Mouse (Mus musculus): Measurements from ENCODE around the gene Vgf. TPM values are rescaled to one million over a fixed set of nuclear protein-coding genes. Genes with fewer than 3 reads are reported as not detected.

The Vgf gene
- polyA plus RNA-seq, 1 experiment = 0.99 TPM

DNA sequence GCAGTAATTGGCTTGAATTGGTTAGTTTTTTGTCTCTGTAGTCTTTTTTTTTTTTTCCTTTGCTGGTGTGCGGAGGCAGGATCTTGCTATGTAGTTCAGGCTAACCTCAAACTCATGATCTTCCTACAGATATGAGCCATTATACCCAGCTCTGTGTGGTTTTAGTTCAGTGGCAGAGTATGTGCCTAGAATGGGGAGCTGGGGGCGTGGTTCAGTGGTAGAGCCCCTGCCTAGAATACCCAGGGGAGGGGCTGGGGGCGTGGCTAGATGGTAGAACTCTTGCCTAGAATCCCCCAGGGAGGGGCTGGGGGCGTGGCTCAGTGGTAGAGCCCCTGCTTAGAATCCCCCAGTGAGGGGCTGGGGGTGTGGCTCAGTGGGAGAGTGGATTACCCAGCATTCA, 42.5 kb downstream of the Vgf start:
- Histone ChIP-seq H3K27ac (ENCODE audit: insufficient read depth, low read depth, low read length) (no peak overlapping the region), H3K4me3 (ENCODE audit: low read depth, low read length) (no peak overlapping the region), H3K27me3 (ENCODE audit: control insufficient read depth, insufficient read depth, low read length) (no peaks in the 10 kb centered on the region), H3K4me1 (ENCODE audit: control insufficient read depth, insufficient read depth, insufficient read length, low read length) (peaks cover 11% of the 10 kb centered on the region), H3K36me3 (ENCODE audit: control insufficient read depth, insufficient read depth, low read length) (no peaks in the 10 kb centered on the region)
- WGBS = 74% methylated on average over 4 of the region's 4 CpGs
- TF ChIP-seq CTCF (IDR thresholded peaks at IDR 0.05; ENCODE audit: extremely low read depth, insufficient read length, insufficient replicate concordance, low read depth, low read length) (no peak), POLR2A (IDR thresholded peaks at IDR 0.05; ENCODE audit: low read depth, low read length) (no peak)

DNA sequence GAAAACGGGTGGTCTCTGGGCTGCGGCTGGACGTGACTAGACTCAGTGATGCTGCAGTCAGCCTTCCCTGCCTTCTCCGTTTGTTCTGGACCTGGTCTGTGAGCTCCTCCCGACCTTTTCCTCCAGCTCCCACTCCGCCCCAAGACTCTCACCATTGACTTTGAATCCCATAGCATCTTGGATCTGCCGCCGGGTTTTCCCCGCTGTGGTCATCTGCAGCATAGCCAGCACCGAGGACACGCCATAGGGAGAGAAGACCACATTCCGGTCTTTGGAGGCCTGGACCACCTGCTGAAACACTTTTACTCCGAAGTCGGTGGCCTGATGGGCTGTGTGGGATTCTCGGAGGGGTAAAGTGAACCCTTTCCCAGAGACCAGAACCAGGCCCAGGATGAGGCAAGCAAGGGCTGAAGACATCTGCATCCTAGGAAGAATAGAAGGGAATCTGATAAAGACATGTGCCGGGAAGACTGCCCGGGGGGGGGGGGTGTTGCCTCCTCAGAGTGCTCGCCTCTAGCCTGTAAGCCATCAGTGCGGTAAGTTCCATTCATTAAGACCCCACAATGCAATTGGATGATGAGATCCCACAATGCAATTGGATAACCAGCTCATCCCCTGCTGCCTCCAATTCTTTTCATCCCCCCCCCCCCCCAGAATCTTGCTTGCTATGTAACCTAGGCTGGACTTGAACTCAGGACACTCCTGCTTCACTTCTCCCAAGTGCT, 44.9 kb downstream of the Vgf start:
- WGBS = 83% methylated on average over 19 of the region's 19 CpGs

DNA sequence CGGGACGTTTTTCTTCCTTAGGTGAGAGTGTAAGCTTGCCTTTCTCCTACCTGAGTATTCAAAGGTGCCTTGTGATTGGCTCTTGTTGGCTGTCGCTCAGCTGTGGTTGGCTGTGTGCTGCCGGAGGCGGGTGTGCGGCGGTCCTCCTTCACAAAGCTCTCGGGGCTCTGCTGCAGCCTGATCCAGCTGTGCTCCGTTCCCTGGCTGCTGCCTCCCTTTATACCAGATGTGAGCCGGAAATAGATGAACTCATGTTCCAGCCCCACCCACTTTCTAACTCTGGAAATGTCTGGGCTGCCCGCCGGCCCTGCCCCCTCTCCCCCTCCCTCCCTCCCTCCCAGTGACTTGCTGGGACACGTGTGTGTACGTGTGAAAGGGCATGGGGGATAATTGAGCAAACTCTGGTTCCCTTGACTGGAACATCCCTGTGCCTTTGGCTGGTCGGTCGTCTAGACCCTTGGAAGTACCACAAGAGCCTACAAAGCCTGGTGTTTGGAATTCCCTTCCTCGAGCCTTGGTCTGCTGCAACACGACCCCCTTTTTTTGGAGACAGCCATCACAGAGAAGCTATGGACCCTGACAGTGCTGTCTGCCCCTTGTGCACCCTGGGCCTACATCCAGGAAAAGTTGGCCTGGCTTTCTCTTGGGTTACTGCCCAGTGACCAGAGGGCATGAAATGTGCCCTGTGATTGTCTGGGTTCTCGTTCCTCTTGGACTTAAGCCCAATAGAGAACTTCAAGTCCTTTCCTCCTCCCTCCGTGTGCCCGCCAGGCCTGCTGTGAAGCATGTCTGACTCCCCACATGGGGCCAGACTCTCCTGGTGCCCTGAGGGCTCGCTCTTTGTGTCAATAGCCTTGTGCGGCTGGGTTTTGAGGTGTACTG, 46.1 kb downstream of the Vgf start, which contains the start of gene Serpine1:
TSS of gene Serpine1 (minus strand) at position 190 of the 882 bp plus-strand sequence.
- Histone ChIP-seq H3K36me3 (ENCODE audit: control insufficient read depth, insufficient read depth, low read length) (no peaks in the 10 kb centered on the region), H3K27me3 (ENCODE audit: control insufficient read depth, insufficient read depth, low read length) (no peaks in the 10 kb centered on the region), H3K27ac (ENCODE audit: insufficient read depth, low read depth, low read length) (peak within 1 kb of the TSS; percentile 54; the same call in 1 of the 2 replicates), H3K4me3 (ENCODE audit: low read depth, low read length) (peak within 1 kb of the TSS; percentile 28), H3K4me1 (ENCODE audit: control insufficient read depth, insufficient read depth, insufficient read length, low read length) (peaks cover 20% of the 10 kb centered on the region)
- 5% methylated on average over 23 of the region's 23 CpGs for WGBS
- TF ChIP-seq CTCF (IDR thresholded peaks at IDR 0.05; ENCODE audit: extremely low read depth, insufficient read length, insufficient replicate concordance, low read depth, low read length) = no peak
- peak; percentile 63; the same call in 1 of the 2 replicates for TF ChIP-seq POLR2A (IDR thresholded peaks at IDR 0.05; ENCODE audit: low read depth, low read length)

More for the DNA sequence above, 44.9 kb downstream of the Vgf start:
- TF ChIP-seq POLR2A (IDR thresholded peaks at IDR 0.05; ENCODE audit: low read depth, low read length) (no peak), CTCF (IDR thresholded peaks at IDR 0.05; ENCODE audit: extremely low read depth, insufficient read length, insufficient replicate concordance, low read depth, low read length) (no peak)
- Histone ChIP-seq H3K4me1 (ENCODE audit: control insufficient read depth, insufficient read depth, insufficient read length, low read length) (peaks cover 14% of the 10 kb centered on the region), H3K27me3 (ENCODE audit: control insufficient read depth, insufficient read depth, low read length) (no peaks in the 10 kb centered on the region), H3K27ac (ENCODE audit: insufficient read depth, low read depth, low read length) (no peak overlapping the region), H3K4me3 (ENCODE audit: low read depth, low read length) (no peak overlapping the region), H3K36me3 (ENCODE audit: control insufficient read depth, insufficient read depth, low read length) (no peaks in the 10 kb centered on the region)

DNA sequence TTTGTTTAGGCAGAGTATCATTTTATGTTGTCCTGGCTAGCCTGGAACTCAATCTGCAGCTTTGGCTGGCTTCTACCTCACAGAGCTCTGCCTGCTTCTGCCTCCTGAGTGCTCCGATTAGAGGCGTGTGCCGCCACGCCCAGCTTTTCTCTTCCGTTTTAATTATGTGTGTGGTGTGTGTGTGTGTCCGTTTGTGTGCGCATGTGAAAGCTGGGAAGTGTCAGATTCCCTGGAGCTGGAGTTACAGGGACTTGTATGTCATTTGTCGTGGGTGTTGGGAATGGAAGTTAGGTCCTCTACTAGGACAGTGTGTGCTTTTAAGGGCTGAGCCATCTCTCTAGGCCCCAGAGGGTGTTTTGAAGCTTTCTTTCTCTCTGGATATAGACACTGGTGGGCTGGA, 46.9 kb downstream of the Vgf start:
- Histone ChIP-seq H3K36me3 (ENCODE audit: control insufficient read depth, insufficient read depth, low read length) (no peaks in the 10 kb centered on the region), H3K27me3 (ENCODE audit: control insufficient read depth, insufficient read depth, low read length) (no peaks in the 10 kb centered on the region), H3K27ac (ENCODE audit: insufficient read depth, low read depth, low read length) (peak overlapping the region; percentile 54; the same call in 1 of the 2 replicates), H3K4me1 (ENCODE audit: control insufficient read depth, insufficient read depth, insufficient read length, low read length) (peaks cover 20% of the 10 kb centered on the region), H3K4me3 (ENCODE audit: low read depth, low read length) (no peak overlapping the region)
- WGBS = 77% methylated on average over 8 of the region's 8 CpGs
- TF ChIP-seq CTCF (IDR thresholded peaks at IDR 0.05; ENCODE audit: extremely low read depth, insufficient read length, insufficient replicate concordance, low read depth, low read length) (no peak), POLR2A (IDR thresholded peaks at IDR 0.05; ENCODE audit: low read depth, low read length) (no peak)

DNA sequence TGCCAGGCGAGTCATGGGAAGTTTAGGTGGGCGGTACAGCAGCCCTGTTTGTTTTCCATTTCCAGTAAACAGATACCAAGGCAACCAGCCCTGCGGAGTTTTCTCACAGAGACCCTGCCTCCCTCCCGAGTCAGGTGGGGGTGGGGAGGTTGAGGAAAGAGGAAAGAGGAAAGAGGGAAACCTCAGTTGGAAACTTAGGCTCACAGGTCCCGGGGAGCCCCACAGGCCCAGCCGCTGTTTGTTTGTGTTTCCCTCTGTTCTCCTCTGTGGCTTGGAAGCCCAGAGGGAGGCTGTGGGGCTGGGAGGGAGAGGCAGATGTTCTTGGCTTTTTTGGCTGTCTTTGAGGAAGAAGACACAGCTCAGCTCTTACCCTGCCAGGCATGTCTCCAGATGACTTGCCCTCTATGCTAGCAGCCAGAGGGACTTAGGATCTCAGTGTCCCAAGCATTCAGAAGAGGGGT, 48.0 kb downstream of the Vgf start:
- Histone ChIP-seq H3K4me1 (ENCODE audit: control insufficient read depth, insufficient read depth, insufficient read length, low read length) (peaks cover 20% of the 10 kb centered on the region), H3K27ac (ENCODE audit: insufficient read depth, low read depth, low read length) (0 out of 2 replicates have a peak overlapping the region, but pooled peaks have one; percentile 3), H3K27me3 (ENCODE audit: control insufficient read depth, insufficient read depth, low read length) (no peaks in the 10 kb centered on the region), H3K36me3 (ENCODE audit: control insufficient read depth, insufficient read depth, low read length) (no peaks in the 10 kb centered on the region), H3K4me3 (ENCODE audit: low read depth, low read length) (no peak overlapping the region)
- WGBS = 57% methylated on average over 6 of the region's 6 CpGs
- TF ChIP-seq POLR2A (IDR thresholded peaks at IDR 0.05; ENCODE audit: low read depth, low read length) (no peak), CTCF (IDR thresholded peaks at IDR 0.05; ENCODE audit: extremely low read depth, insufficient read length, insufficient replicate concordance, low read depth, low read length) (no peak)

DNA sequence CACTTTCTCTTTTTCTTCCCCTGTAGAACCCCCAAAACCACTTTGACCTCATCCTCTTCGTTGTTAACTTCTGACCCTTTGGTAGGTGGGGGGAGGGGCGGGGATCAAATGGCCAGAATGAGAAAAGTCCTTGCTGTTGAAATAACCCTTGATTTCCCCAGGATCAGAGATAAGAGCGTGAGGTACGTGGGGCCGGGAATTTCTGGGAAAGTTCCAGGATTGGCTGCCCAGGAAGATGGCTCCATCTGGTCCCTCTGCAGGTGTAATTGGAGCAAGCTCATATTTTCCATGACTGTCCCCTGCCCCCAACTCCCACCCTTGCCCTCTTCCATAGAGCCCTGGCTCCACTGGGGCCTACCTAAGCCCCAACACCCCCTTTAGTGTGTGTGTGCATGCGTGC, 49.5 kb downstream of the Vgf start:
- Histone ChIP-seq H3K27ac (ENCODE audit: insufficient read depth, low read depth, low read length) (peak overlapping the region; percentile 73), H3K4me3 (ENCODE audit: low read depth, low read length) (no peak overlapping the region), H3K36me3 (ENCODE audit: control insufficient read depth, insufficient read depth, low read length) (no peaks in the 10 kb centered on the region), H3K27me3 (ENCODE audit: control insufficient read depth, insufficient read depth, low read length) (no peaks in the 10 kb centered on the region), H3K4me1 (ENCODE audit: control insufficient read depth, insufficient read depth, insufficient read length, low read length) (peaks cover 20% of the 10 kb centered on the region)
- 32% methylated on average over 6 of the region's 6 CpGs for WGBS
- TF ChIP-seq CTCF (IDR thresholded peaks at IDR 0.05; ENCODE audit: extremely low read depth, insufficient read length, insufficient replicate concordance, low read depth, low read length) (no peak), POLR2A (IDR thresholded peaks at IDR 0.05; ENCODE audit: low read depth, low read length) (no peak)

All from small intestine, adult 2 months (tissue).